Mouse (Mus musculus) CH12.LX (cell line): ENCODE measurements at regions not wholly inside any gene's neighbourhood (a gene's known extent, or its start where the extent isn't known, plus 50 kb on each side); places are given as distances from the start of the nearest gene placed in this dataset.

Source experiments
- DNase-seq: peaks from one replicate; pipeline ENCODE4 v3.0.0-alpha.2; 2013; ENCODE audit errors: extremely low read depth
- H3K27ac ChIP-seq: 2 replicates; pipeline ENCODE4 v1.5.1; 2012; ENCODE audit warnings: low read depth, mild to moderate bottlenecking, control low read depth, moderate library complexity; ENCODE audit not compliant: insufficient read depth
- H3K27me3 ChIP-seq: replicated peaks from 2 replicates; pipeline ENCODE3; 2012; ENCODE audit warnings: inconsistent platforms
- H3K36me3 ChIP-seq, 2 experiments: replicated peaks in 1 of 2; 2 replicates each; pipeline versions ENCODE3 to v1.6.1; 2012; ENCODE audit warnings: inconsistent platforms in 1 of 2, low read length in 1 of 2, mild to moderate bottlenecking in 1 of 2, mixed read lengths in 1 of 2, moderate library complexity in 1 of 2; ENCODE audit not compliant: control insufficient read depth in 1 of 2, insufficient read depth in 1 of 2
- H3K4me1 ChIP-seq, 2 experiments: 2 replicates each; pipeline ENCODE4 v1.6.1; 2012; ENCODE audit warnings: inconsistent platforms in 1 of 2, moderate library complexity in 1 of 2; ENCODE audit not compliant: insufficient read depth in 2 of 2, control insufficient read depth in 1 of 2
- H3K4me2 ChIP-seq: 2 replicates; pipeline ENCODE4 v1.6.1; 2012; ENCODE audit warnings: low read depth, mild to moderate bottlenecking, control low read depth; ENCODE audit not compliant: poor library complexity, insufficient read depth, severe bottlenecking
- H3K4me3 ChIP-seq, 3 experiments: fragments of 150-350 bp in 1 of 3; sonication (generic) in 1 of 3; replicated peaks in 1 of 3; 2 replicates each; pipeline versions ENCODE3 to v1.5.1; 2011 to 2012; ENCODE audit warnings: low read depth in 2 of 3, low read length in 2 of 3, mild to moderate bottlenecking in 2 of 3, moderate library complexity in 2 of 3, control low read depth in 1 of 3, improper control_type of control experiment in 1 of 3, inconsistent platforms in 1 of 3, mixed read lengths in 1 of 3; ENCODE audit not compliant: poor library complexity in 1 of 3
- H3K79me2 ChIP-seq: replicated peaks from 2 replicates; pipeline ENCODE4 v1.6.1; 2012; ENCODE audit warnings: mild to moderate bottlenecking, moderate library complexity; ENCODE audit not compliant: control insufficient read depth, poor library complexity, insufficient read depth, severe bottlenecking; ENCODE audit errors: extremely low read depth
- H3K9ac ChIP-seq: 2 replicates; pipeline ENCODE4 v1.6.1; 2012; ENCODE audit warnings: low read depth, mild to moderate bottlenecking, control low read depth, moderate library complexity; ENCODE audit not compliant: insufficient read depth
- H3K9me3 ChIP-seq: replicated peaks from 2 replicates; pipeline ENCODE3; 2012; ENCODE audit warnings: low read length, inconsistent platforms, mixed read lengths
- BHLHE40 ChIP-seq: IDR thresholded peaks from 2 replicates; pipeline ENCODE4 v1.6.1; 2011; ENCODE audit warnings: mild to moderate bottlenecking, low read depth, low read length, improper control_type of control experiment
- CTCF ChIP-seq, 2 experiments: IDR thresholded peaks in 1 of 2; conservative IDR thresholded peaks in 1 of 2; 2 replicates each; pipeline ENCODE4 v1.5.1; 2011 to 2012; ENCODE audit warnings: low read depth in 2 of 2, low read length in 2 of 2, improper control_type of control experiment in 1 of 2, inconsistent platforms in 1 of 2, mild to moderate bottlenecking in 1 of 2, moderate library complexity in 1 of 2
- ELF1 ChIP-seq: IDR thresholded peaks from 2 replicates; pipeline ENCODE4 v1.6.1; 2014; ENCODE audit warnings: low read depth, mild to moderate bottlenecking, inconsistent platforms, low read length, improper control_type of control experiment
- EP300 ChIP-seq: IDR thresholded peaks from 2 replicates; pipeline ENCODE4 v1.6.1; 2011; ENCODE audit warnings: low read length, improper control_type of control experiment
- GABPA ChIP-seq: IDR thresholded peaks from 2 replicates; pipeline ENCODE4 v1.6.1; 2012; ENCODE audit warnings: low read depth, low read length, improper control_type of control experiment, inconsistent platforms; ENCODE audit not compliant: insufficient replicate concordance
- HCFC1 ChIP-seq: IDR thresholded peaks from 2 replicates; pipeline ENCODE4 v1.6.1; 2012; ENCODE audit warnings: low read depth, mild to moderate bottlenecking, inconsistent platforms, low read length, improper control_type of control experiment
- IRF4 ChIP-seq: IDR thresholded peaks from 2 replicates; pipeline ENCODE4 v1.6.1; 2014; ENCODE audit warnings: low read depth, mild to moderate bottlenecking, inconsistent platforms, low read length, improper control_type of control experiment
- MAZ ChIP-seq: IDR thresholded peaks from 2 replicates; pipeline ENCODE4 v1.6.1; 2012; ENCODE audit warnings: low read depth, mild to moderate bottlenecking, inconsistent platforms, low read length, improper control_type of control experiment, moderate library complexity
- MXI1 ChIP-seq: IDR thresholded peaks from 2 replicates; pipeline ENCODE4 v1.6.1; 2011; ENCODE audit warnings: mild to moderate bottlenecking, low read depth, low read length, improper control_type of control experiment
- MYC ChIP-seq: IDR thresholded peaks from 2 replicates; pipeline ENCODE4 v1.6.1; 2011; ENCODE audit warnings: low read depth, mild to moderate bottlenecking, improper control_type of control experiment, low read length
- NELFE ChIP-seq: IDR thresholded peaks from 2 replicates; pipeline ENCODE4 v1.6.1; 2011; ENCODE audit warnings: low read depth, low read length, improper control_type of control experiment
- POLR2AphosphoS2 ChIP-seq: IDR thresholded peaks from 2 replicates; pipeline ENCODE4 v1.6.1; 2011; ENCODE audit warnings: low read depth, low read length, improper control_type of control experiment
- RAD21 ChIP-seq: IDR thresholded peaks from 2 replicates; pipeline ENCODE4 v1.6.1; 2011; ENCODE audit warnings: low read depth, mild to moderate bottlenecking, low read length, improper control_type of control experiment, moderate library complexity
- RCOR1 ChIP-seq: conservative IDR thresholded peaks from 2 replicates; pipeline ENCODE4 v1.6.1; 2012; ENCODE audit warnings: low read depth, mild to moderate bottlenecking, inconsistent platforms, low read length, improper control_type of control experiment
- SIN3A ChIP-seq: IDR thresholded peaks from 2 replicates; pipeline ENCODE4 v1.6.1; 2012; ENCODE audit warnings: low read length, improper control_type of control experiment, inconsistent platforms
- TCF12 ChIP-seq: IDR thresholded peaks from 2 replicates; pipeline ENCODE4 v1.6.1; 2014; ENCODE audit warnings: low read depth, mild to moderate bottlenecking, inconsistent platforms, low read length, improper control_type of control experiment
- UBTF ChIP-seq: IDR thresholded peaks from 2 replicates; pipeline ENCODE4 v1.6.1; 2012; ENCODE audit warnings: low read depth, mild to moderate bottlenecking, inconsistent platforms, low read length, improper control_type of control experiment, moderate library complexity
- USF1 ChIP-seq: IDR thresholded peaks from 2 replicates; pipeline ENCODE4 v1.6.1; 2014; ENCODE audit warnings: low read depth, mild to moderate bottlenecking, inconsistent platforms, low read length, improper control_type of control experiment
- ZC3H11A ChIP-seq: IDR thresholded peaks from 2 replicates; pipeline ENCODE4 v1.6.1; 2012; ENCODE audit warnings: low read depth, mild to moderate bottlenecking, inconsistent platforms, low read length, improper control_type of control experiment
- ZNF384 ChIP-seq: IDR thresholded peaks from 2 replicates; pipeline ENCODE4 v1.6.1; 2012; ENCODE audit warnings: low read depth, low read length, improper control_type of control experiment, inconsistent platforms
- dilution Hi-C: fragments of 300-500 bp; cut with MboI; formaldehyde crosslinking; loops from 2 replicates; pipeline ENCODE4 v1.14.3; 2020; ENCODE audit warnings: low sequenced_read_pairs; ENCODE audit not compliant: extremely low pct_unique_long_range_greater_than_20kb, extremely low pct_ligation_motif_present
- in situ Hi-C: fragments of 300-500 bp; cut with MboI; formaldehyde crosslinking; loops from 3 replicates; pipeline ENCODE4 v1.14.3; 2019; ENCODE audit warnings: low sequenced_read_pairs, low pct_ligation_motif_present, low pct_unique_long_range_greater_than_20kb, mixed read lengths

DNA sequence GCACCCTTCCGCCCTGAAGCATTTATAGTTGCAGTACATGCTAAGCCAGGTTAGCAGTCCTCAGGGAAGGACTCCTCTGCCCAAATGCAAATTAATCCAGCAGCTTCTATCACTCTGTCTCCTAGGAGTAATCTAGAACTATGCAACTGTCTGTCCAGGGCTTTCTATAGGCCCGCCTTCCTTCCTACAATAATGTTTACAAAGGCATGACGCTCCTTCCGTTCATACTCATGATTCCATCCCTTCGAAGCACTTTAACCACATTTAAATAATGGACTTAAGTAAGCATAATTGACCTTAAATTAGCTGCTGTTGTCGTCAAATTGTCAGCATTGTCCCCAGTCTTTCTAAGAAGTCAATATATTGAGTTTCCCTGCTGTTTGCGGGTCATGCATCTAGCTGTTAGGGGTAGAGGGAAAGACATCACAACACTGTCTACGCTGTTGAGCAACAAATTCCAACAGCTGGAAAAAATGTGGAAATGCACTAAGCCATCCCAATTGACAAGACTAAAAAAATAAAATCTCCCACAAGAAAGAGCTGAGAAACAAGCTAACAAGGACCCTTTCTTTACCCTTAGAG is 166.3 kb downstream of the Iqub start:
- Histone ChIP-seq H3K4me1 (no peaks in the 10 kb centered on the region), H3K79me2 (no peaks in the 10 kb centered on the region), H3K9me3 (no peaks in the 10 kb centered on the region), H3K27me3 (no peaks in the 10 kb centered on the region), H3K9ac (no peak overlapping the region), H3K36me3 (no peaks in the 10 kb centered on the region), H3K4me2 (no peak overlapping the region), H3K27ac (no peak overlapping the region), H3K4me3 (no peak overlapping the region)
- DNase-seq = no peak
- dilution Hi-C loops = no loop called here
- no peak for TF ChIP-seq RCOR1
- no peak for TF ChIP-seq GABPA
- no peak for TF ChIP-seq ZC3H11A
- TF ChIP-seq EP300 = no peak
- no peak for TF ChIP-seq RAD21
- TF ChIP-seq MYC = no peak
- TF ChIP-seq SIN3A = no peak
- no peak for TF ChIP-seq POLR2AphosphoS2
- no peak for TF ChIP-seq TCF12
- TF ChIP-seq IRF4 = no peak
- TF ChIP-seq USF1 = no peak
- TF ChIP-seq MXI1 = no peak
- no peak for TF ChIP-seq UBTF
- TF ChIP-seq CTCF (conservative IDR thresholded peaks at IDR 0.05 in 1 of 2, IDR thresholded peaks at IDR 0.05 in 1 of 2; ENCODE audit: low read depth in 2 of 2, low read length in 2 of 2) = no peak
- in situ Hi-C loops = no loop called here

DNA sequence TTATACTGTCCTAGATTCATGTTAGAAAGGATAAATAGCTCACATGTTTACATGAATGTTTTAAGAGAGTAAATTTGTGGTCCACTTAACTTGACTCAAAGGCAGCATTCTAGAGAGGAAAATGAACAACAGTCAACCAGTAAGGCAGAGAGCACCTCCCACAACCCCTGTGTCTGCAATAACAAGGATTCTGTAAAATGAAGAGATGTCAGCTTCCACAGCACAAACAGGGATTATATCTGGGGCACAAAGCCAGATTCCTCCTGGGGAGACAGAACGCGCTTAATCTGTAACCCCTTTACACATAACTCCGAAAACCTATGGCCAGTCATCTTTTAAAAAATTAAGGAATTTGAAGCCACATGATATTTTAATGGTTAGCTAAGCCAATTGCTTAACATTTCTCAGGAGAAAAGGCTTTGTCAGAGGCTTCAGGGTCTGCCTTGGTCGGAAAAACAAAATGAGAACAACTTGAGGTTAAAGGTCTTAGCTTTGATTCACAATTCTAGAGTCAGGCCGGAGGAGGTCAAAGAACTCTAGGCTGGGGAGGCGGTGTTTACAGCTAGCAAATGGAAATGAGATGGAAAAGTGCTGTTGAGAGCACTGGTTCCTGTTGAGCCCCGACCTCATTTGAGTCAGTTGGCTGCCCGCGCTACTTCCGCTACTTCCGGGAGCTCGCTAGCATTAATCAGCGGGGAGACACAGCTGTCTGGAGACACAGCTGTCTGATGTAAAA is 167.0 kb downstream of the Iqub start:
- Histone ChIP-seq H3K4me1 (no peaks in the 10 kb centered on the region), H3K27me3 (no peaks in the 10 kb centered on the region), H3K9me3 (no peaks in the 10 kb centered on the region), H3K9ac (no peak overlapping the region), H3K27ac (no peak overlapping the region), H3K4me2 (no peak overlapping the region), H3K79me2 (no peaks in the 10 kb centered on the region), H3K4me3 (no peak overlapping the region), H3K36me3 (no peaks in the 10 kb centered on the region)
- dilution Hi-C loops = no loop called here
- no peak for TF ChIP-seq IRF4
- no peak for TF ChIP-seq HCFC1
- TF ChIP-seq MAZ = no peak
- no peak for TF ChIP-seq BHLHE40
- no peak for TF ChIP-seq CTCF (conservative IDR thresholded peaks at IDR 0.05 in 1 of 2, IDR thresholded peaks at IDR 0.05 in 1 of 2; ENCODE audit: low read depth in 2 of 2, low read length in 2 of 2)
- no peak for TF ChIP-seq NELFE
- TF ChIP-seq GABPA = no peak
- TF ChIP-seq ZNF384 = no peak
- no peak for TF ChIP-seq ELF1
- in situ Hi-C loops = no loop called here
- peak; percentile 17 for DNase-seq
